Mouse (Mus musculus) layer of hippocampus, postnatal 10 days (tissue): ENCODE data around the gene Sec1. TPM values are rescaled to one million over a fixed set of nuclear protein-coding genes. Genes with fewer than 3 reads are reported as not detected.

Experiments used
- DNase-seq, 2 experiments: peaks; one replicate each; pipeline ENCODE4 v3.0.0; 2021; ENCODE audit warnings: low spot score in 2 of 2
- total RNA-seq, 2 experiments: library from RNA; stranded (reverse); gene quantifications; 2 replicates each; pipeline ENCODE4 v1.2.3; 2021

Gene Sec1
- total RNA-seq, 2 experiments from 2014 or later: 0.14 to 0.18 TPM

DNA sequence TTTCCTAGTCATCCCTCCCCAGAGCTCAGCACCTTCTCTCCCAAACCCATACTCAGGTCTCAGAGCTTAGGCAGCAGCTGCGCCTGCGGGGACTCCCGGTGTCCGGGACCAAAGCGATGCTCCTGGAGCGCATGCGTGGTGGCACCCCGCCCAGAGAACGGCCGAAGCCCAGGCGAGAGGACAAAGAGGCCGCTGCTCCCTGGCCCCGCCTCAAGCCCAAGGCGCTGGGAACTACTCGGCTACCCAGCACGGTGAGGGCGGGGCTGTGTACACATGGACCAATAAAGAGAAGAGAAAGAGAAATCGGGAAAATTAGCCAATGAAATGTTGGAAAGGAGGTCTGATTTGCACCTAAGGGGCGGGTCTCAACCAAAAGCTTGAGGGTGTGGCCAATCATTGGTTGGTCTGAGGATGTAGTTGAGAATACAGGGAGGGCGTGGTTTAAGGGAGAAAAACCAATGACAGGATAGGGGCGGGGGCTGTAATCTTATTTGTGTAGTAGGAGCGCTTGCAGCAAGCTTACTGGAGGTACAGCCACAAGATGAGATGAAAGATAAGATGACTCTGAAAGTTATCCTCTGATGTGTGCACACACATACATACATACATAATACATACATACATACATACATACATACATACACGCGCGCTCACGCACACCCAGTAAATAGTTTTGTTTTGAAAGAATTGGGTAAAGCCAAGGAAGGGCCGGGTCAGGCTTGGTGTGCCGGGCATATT is 50.6 kb downstream of the Sec1 start:
- DNase-seq: peak; percentile 88 to 94

DNA sequence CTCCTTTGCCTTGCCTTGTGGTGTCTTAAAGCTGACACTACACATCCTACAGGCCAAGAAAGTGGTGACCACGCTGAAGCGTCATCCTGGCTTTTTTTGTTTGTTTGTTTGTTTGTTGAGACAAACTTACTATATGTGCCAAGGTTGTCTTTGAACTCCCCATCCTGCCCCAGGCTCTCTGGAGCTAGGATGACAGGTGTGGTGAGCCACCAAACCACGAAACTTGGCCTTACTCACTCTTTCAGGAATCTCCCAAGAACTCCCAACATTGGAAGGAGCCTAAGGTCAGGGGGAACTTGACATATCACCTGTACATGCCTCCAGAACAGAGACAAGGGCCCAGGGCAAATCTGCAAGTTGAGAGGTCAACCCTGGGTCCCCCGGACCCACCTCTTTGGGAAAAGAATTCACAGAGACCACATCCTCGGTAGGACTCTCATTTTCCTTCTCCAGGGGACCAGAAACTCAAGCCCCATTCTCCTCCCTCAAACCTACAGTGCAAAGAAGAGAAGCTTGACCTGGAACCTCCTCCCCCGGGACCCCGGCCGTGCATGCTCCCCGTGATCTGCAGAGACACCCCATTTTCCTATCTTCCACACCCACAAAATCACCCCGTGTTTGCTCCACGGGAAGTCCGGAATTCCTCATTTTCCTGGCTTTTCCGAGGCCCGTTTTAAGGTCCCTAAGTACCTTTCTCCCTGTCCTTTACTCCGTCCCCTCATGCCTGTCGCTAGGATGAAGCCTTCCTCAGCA is 51.5 kb downstream of the Sec1 start:
- no peak for DNase-seq

DNA sequence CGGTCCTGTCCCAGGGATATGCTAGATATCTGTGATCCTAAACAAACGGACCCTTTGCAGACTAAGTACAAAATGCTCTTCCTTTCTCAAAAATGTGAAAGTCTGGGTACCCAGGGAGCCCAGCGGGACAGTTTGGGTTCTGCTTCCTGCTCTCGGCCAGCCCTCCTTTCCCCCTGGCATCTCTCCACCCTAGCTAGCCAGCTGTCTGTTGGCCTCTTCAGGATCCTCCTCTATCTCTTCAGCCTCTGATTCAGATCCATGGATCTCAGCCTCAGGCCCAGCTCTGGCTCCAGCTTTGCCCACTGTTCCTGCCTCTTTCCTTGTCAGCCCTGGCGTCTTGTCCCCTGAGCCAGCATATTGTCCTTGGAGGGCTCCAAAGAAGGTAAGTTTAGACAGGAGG is 52.1 kb downstream of the Sec1 start:
- no peak for DNase-seq

DNA sequence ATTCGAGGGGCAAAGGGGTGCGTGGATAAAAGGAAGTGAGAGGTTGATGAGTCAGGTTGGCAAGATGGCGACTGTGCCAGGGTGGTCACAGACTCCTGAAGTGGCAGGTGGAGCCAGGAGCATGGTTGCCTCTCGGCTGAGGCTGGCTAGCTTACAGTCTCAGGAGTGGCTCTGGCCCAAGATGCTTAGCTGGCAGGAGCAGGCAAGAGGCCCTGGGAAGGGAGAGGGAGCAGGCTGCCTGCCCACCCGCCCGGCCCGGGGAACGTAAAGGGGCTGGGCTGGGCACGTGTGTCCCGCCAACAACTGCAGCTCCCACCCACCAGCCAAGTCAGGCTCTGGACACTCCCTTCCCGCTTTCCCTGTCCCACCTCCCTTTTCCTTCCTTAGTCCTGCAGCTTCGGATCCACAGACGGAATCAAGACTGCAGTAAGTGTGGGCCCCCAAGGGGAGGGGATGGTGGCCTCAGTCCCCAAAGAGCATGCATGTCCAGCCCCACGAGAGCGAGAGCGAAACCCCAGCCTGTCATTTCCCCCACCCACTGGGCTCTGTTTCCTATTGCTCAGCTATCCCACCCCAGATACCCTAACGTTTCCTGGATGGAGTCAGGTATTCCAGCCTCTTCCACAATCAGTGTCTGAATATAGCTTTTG is 52.7 kb downstream of the Sec1 start:
- DNase-seq: no peak

DNA sequence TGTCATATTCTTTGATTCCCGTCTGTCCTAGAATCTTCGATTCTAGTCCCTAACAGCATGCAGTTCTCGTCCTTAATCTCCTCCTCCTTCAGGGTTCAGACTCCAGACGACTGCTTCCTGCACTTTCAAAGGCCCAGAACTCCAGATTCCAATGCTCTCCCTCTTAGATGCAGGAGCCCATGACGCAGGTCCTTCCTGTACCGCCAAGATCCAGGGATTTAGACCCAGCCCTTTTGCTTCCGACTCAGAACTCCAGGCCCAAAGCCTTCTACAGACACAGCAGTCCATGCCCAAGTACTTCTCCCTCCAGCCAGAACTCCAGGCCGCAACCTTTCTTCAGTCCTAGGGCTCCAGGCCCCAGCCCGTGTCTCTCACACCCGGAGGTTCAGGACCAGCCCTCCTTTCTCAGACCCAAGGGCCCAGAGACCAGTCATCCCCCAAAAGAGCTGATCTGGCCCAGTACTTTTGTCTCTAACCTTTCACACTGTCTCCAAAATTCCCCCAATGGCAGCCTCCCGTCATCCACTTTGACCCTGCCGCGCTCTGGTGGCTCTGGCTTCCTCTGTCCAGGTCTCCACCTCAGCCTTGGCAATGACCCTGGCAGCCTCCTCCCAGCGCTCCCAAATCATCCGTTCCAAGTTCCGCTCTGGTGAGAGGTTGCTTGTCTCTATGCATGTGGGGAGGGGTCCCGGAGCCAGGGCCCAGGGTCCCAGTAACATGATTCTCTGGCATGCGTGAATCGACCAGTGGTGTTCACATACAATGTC is 53.8 kb downstream of the Sec1 start:
- DNase-seq: no peak

DNA sequence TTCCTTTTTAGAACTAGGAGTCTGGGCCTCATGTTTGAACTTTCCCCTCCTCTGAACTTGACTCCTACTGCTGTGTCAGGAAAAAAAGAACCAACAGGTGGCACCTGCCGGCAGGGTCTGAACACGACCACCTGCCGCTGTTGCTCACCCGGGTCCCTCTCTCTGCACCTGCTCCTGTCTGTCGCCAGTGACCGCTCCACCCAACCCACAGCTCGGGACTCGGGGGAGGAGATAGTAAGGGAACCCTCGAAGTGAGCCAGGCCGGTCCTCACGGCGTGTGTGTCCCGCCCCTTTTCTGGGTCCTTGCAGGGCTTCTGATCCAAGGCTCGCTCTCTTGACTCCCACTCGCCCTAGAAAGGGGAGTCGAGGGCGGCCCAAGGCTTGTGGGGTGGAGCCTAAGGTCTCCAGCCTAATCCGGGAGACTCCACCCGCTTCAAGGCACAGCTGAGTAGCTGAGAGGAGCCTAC is 54.6 kb downstream of the Sec1 start, which contains the start of gene Mamstr:
Gene Mamstr (plus strand): TSS at position 417 of the 467 bp plus-strand sequence.
- DNase-seq: no peak

DNA sequence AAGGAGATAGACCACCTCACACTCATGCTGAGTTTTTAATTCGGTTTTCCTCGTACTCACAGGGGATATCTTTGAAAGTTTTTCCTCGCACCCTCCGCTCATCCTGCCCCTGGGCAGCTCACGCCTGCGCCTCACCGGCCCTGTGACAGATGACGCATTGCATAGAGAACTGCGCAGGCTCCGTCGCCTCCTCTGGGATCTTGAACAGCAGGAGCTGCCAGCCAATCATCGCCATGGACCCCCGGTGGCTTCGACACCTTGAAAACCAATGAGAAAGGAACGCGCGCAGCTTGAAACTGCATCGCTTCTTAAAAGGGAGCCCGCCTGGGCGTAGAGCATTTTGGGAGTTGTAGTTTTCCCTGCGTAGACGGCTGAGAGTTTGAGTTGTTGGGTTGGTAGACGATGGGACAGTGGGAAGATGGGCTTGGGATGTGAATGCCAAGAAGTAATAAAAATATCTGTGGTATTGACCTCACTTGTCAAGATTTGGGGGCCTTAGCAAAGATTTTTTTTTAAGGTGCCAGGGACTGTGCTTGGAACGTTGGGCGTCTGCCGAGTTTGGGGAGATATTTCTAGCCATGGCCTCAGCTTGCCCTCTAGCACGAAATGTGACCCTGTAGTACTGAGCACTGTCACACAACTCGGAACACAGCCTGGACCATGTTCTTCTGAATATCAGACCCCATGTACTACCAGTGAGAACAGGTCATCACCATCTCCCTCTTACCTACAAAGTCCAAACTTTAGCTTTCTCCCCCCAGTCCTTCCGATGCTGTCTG is 55.4 kb downstream of the Sec1 start:
- peak; percentile 93 to 95 for DNase-seq

DNA sequence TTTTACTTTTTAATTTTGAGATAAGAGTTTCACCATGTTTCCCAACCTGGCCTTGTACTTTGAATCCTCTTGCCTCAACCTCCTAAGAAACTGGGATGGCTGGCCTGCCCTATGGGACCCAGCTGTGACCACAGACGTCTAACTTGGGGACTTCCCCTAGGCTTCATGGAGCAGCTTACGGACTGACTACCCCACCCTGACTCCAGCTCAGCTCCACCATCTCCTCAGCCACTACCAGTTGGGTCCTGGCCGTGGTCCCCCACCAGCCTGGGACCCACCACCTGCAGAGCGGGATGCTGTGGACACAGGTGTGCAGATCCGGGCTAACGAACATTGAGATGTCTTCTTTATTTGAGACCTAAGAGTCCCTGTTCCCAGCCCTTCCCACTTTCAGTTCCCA is 56.5 kb downstream of the Sec1 start:
- no peak for DNase-seq

DNA sequence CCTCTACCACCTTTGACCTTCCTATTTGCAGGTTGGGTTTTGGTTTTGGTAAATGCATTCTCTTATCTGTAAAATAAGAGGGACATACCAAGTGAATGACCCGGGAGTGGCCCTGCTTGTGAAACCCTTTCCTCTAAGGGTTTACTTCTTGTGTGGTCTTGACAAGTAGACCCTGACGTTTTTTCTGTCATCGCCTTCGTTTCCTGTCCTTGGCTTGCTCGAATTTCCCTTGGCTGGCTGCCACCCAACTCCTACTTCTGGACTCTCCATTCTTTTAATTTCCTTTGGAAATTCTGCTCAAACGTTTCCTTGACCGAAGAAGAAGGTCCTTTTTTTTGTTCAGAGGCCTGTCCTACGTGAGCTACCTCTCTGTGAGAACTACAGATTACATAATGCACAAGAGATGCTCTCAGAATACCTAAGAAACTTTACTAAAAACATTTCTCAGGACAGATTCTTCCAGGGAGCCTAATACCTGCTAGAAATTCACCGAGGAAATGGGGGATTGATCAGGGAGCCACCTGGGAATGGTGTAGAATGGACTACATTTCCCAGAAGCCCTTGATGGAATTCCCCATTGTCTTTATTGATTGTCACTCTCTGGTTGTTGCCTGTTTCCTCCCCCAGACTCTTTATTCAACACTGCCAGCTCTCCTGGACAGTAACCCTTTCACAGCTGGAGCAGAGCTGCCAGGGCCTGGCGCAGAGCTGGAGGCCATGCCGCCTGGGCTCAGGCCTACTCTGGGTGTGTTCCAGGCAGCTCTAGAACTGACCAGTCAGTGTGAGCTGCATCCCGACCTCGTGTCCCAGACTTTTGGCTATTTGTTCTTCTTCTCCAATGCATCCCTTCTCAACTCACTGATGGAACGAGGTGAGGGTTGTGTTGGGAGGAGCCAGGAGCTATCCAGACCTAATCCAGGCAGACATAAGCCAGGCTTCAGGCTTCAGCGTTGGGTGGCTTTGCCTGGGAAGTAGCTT is 58.2 kb downstream of the Sec1 start:
- no peak for DNase-seq

DNA sequence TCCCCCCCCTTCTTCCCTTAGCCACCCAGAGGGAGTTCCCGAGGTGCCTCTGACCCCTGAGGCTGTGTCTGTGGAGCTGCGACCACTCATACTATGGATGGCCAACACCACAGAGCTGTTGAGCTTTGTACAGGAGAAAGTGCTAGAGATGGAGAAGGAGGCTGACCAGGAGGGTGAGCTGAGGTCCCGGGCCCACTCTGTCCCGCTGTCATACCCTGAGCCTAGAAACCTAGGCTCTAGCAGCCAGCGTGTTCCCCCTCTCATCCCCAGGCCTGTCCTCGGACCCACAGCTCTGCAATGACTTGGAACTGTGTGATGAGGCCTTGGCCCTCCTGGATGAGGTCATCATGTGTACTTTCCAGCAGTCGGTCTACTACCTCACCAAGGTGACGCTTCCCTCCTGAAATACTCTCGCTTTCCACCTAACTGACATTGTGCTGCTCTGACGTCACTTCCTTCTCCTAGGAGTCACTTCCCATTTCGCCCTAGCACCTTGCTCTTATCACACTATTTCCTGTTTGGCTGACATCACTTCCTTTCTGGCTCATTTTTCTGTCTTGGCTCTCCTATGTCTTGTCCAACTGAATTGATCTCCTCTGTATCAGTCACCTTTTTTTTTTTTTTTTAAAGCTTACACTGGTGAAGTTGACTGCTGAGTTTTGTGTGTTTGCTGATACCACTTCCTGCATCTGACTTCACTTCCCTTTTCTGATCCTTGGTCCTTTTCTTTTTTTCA is 59.1 kb downstream of the Sec1 start:
- DNase-seq: no peak

DNA sequence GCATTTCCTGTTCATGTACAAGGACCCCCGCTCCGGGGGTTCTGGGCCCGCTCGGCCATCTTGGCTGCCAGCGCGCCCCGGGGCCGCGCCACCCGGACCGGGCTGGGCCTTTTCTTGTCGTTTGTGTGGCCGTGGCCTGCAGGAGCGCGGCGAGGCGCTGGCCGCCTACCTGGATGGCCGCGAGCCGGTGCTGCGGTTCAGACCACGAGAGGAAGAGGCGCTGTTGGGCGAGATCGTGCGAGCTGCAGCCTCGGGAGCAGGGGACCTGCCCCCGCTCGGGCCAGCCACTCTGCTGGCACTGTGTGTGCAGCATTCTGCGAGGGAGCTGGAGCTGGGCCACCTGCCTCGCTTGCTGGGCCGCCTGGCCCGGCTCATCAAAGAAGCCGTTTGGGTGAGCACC is 61.7 kb downstream of the Sec1 start:
- DNase-seq: peak; percentile 45 to 56

DNA sequence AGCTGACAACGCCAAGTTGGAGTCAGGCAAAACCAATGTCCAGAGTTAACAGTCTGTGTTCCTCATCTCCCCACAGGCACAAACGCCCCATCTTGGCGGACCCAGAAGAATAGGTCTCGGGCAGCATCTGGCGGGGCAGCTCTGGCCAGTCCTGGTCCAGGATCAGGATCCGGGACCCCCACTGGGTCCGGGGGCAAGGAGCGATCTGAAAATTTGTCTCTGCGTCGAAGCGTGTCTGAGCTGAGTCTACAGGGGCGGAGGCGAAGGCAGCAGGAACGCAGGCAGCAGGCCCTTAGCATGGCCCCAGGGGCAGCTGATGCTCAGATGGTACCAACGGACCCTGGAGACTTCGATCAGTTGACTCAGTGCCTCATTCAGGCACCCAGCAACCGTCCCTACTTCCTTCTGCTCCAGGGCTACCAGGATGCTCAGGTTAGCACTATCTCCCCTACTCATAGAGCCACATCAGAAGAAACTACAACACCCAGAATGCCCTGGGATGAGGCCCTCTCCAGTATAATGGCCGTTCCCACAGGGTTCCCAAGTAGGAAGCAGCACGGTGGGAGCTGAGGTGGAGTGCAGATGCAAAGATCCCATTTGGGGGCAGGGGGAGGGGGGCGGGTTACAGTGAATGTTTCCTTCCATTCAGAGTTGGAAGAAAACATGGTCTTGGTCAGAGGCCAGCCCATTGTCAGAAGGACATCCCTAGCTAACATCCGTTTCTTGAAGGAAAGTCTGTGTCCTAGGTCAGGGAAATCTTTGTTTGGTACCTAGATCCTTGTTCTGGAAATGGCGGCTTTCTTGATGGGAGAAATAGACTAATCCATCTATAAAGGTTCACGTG is 63.9 kb downstream of the Sec1 start:
- no peak for DNase-seq

DNA sequence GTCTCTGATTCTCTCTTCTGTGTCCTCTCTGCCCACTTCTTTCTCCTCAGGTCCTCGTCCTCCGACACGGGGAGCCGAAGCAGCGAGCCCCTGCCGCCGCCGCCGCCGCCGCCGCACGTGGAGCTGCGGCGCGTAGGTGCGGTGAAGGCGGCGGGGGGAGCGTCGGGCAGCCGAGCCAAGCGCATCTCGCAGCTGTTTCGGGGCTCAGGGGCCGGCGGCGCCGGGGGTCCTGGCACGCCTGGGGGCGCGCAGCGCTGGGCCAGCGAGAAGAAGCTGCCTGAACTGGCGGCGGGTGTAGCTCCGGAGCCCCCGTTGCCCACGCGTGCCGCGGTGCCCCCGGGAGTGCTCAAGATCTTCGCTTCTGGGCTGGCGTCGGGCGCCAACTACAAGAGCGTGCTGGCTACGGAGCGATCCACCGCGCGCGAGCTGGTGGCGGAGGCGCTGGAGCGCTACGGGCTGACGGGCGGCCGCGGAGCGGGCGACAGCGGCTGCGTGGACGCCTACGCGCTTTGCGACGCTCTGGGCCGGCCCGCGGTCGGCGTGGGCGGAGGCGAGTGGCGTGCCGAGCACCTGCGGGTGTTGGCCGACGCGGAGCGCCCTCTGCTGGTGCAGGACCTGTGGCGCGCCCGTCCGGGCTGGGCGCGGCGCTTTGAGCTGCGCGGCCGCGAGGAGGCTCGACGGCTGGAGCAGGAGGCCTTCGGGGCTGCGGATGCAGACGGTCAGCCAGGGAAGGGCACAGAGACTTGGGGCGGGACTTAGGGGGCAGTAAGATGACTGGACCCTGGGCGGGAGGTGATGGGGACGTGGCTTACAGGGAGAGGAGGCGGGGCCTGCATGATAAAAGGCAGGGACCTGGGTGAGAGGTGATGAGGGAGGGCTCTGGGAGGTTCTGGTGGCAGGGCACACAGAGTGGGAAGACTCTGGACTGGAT is 65.6 kb downstream of the Sec1 start:
- DNase-seq: peak; percentile 81 to 89
